9 mouse cellular contexts compared by ENCODE assay signal in the genomic region with DNA sequence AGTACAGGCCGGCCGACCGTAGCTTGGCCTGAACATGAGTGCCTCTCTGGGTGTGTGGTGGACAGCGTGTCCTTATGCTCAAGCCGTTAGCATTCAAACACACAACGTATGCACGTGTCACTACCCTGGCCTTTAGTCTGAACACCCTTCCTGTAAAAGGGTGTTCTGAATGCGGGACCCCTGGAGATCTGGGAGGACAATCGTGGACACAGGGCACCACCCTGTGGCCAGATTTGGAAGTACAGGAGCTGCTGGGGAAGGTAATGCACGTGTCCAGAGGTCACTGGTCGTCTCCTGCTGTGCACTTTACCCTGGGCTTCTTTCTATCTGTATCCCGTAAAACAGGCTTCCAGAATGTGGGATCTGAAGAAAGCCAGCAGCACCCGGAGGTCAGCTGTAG. TPM values are rescaled to one million over a fixed set of nuclear protein-coding genes. Genes with fewer than 3 reads are reported as not detected.
DNase-seq lines count a peak whose midpoint lies in the region; ATAC-seq and TF ChIP-seq lines count a peak whose summit lies in the region.
"Had no signal": no experiment of that assay in that cellular context is flagged by ENCODE, and none has a peak within 500 bp of the region (broad histone marks: within the 10 kb centered on the region; RNA-seq: fewer than 3 reads in every experiment).

No protein-coding gene starts in this region.

- H3K4me2 ChIP-seq in forebrain, embryonic 11.5 days (ENCODE audit: low read depth, low read length, severe bottlenecking), result no peak overlapping the region
- no peak overlapping the region for H3K4me2 ChIP-seq in hindbrain, embryonic 11.5 days (replicated peaks; ENCODE audit: low read depth, low read length)
- H3K4me2 ChIP-seq: heart, embryonic 13.5 days had no signal

- DNase-seq in c-Kit-negative CD71-positive TER-119-positive erythroid progenitor cells, embryonic 14.5 days (ENCODE audit: low read depth, low spot score), result peak; percentile 50
- DNase-seq in forebrain, embryonic 11.5 days (ENCODE audit: low spot score), result peak; percentile 86
- peak; percentile 90 for DNase-seq in hindbrain, embryonic 11.5 days (ENCODE audit: low spot score)
- peak; percentile 78 to 93 for DNase-seq in layer of hippocampus, postnatal 25 days (ENCODE audit: extremely low spot score in 1 of 2, low spot score in 1 of 2)
- peak; percentile 78 for DNase-seq in lung, postnatal 25 days (ENCODE audit: low spot score)
- DNase-seq in retina, postnatal 1 day, result peak; percentile 78
- DNase-seq in urinary bladder, adult 2 months (ENCODE audit: low spot score), result peak; percentile 67

- 27% methylated on average over 13 of the region's 13 CpGs for WGBS in forebrain, embryonic 11.5 days
- 24% methylated on average over 13 of the region's 13 CpGs for WGBS in hindbrain, embryonic 11.5 days

- no peaks in the 10 kb centered on the region for H3K27me3 ChIP-seq in ES-Bruce4 (ENCODE audit: control insufficient read depth, insufficient read depth, low read length, poor library complexity, severe bottlenecking)
- H3K27me3 ChIP-seq in forebrain, embryonic 11.5 days (ENCODE audit: control insufficient read depth, insufficient read depth, low read length), result no peaks in the 10 kb centered on the region
- no peaks in the 10 kb centered on the region for H3K27me3 ChIP-seq in hindbrain, embryonic 11.5 days (ENCODE audit: control insufficient read depth, insufficient read depth, low read length)

- no peak for TF ChIP-seq POLR2A in ES-Bruce4 (IDR thresholded peaks at IDR 0.05; ENCODE audit: insufficient read depth, low read length)

- peak; percentile 72 for ATAC-seq in forebrain, embryonic 11.5 days (replicated peaks; ENCODE audit: low FRiP score)
- ATAC-seq in hindbrain, embryonic 11.5 days (ENCODE audit: low FRiP score), result peak; percentile 63

- H3K9ac ChIP-seq in ES-Bruce4 (ENCODE audit: low read depth, poor library complexity, severe bottlenecking), result no peak overlapping the region
- peak overlapping the region; percentile 27; the same call in 1 of the 2 replicates for H3K9ac ChIP-seq in forebrain, embryonic 11.5 days (ENCODE audit: low read length)
- H3K9ac ChIP-seq in hindbrain, embryonic 11.5 days (ENCODE audit: low read depth, low read length), result no peak overlapping the region
- H3K9ac ChIP-seq: heart, embryonic 13.5 days had no signal

- no peak for TF ChIP-seq EP300 in ES-Bruce4 (IDR thresholded peaks at IDR 0.05; ENCODE audit: insufficient read depth, low read depth, low read length)

- TF ChIP-seq CTCF in ES-Bruce4 (IDR thresholded peaks at IDR 0.05; ENCODE audit: low read depth, low read length), result peak; percentile 82

- H3K4me1 ChIP-seq in ES-Bruce4 (ENCODE audit: control insufficient read depth, insufficient read depth, low read length), result no peaks in the 10 kb centered on the region
- H3K4me1 ChIP-seq in forebrain, embryonic 11.5 days (replicated peaks; ENCODE audit: control insufficient read depth, insufficient read depth, low read length), result no peaks in the 10 kb centered on the region
- H3K4me1 ChIP-seq in hindbrain, embryonic 11.5 days (replicated peaks; ENCODE audit: control insufficient read depth, insufficient read depth, low read length), result no peaks in the 10 kb centered on the region

- H3K9me3 ChIP-seq in ES-Bruce4 (replicated peaks; ENCODE audit: control insufficient read depth, insufficient read depth, low read length, poor library complexity, severe bottlenecking), result no peaks in the 10 kb centered on the region
- H3K9me3 ChIP-seq in forebrain, embryonic 11.5 days (ENCODE audit: control insufficient read depth, low read length), result no peaks in the 10 kb centered on the region
- H3K9me3 ChIP-seq in hindbrain, embryonic 11.5 days (ENCODE audit: control insufficient read depth, low read length), result no peaks in the 10 kb centered on the region
- H3K9me3 ChIP-seq: heart, embryonic 13.5 days had no signal

- peaks cover 3% of the 10 kb centered on the region for H3K36me3 ChIP-seq in ES-Bruce4 (ENCODE audit: control insufficient read depth, insufficient read depth, low read length, poor library complexity, severe bottlenecking)
- H3K36me3 ChIP-seq in forebrain, embryonic 11.5 days (ENCODE audit: control insufficient read depth, insufficient read depth, low read length), result peaks cover 6% of the 10 kb centered on the region; the same call in 1 of the 2 replicates
- H3K36me3 ChIP-seq in hindbrain, embryonic 11.5 days (ENCODE audit: control insufficient read depth, insufficient read depth, low read length), result no peaks in the 10 kb centered on the region

- no peak overlapping the region for H3K27ac ChIP-seq in ES-Bruce4 (ENCODE audit: insufficient read depth, low read length)
- no peak overlapping the region for H3K27ac ChIP-seq in forebrain, embryonic 11.5 days (ENCODE audit: low read depth, low read length)
- H3K27ac ChIP-seq in hindbrain, embryonic 11.5 days (ENCODE audit: low read depth, low read length), result no peak overlapping the region
- H3K27ac ChIP-seq: heart, embryonic 13.5 days had no signal

- no peak overlapping the region for H3K4me3 ChIP-seq in ES-Bruce4 (ENCODE audit: low read depth, low read length)
- no peak overlapping the region for H3K4me3 ChIP-seq in forebrain, embryonic 11.5 days (ENCODE audit: low read depth, low read length)
- H3K4me3 ChIP-seq in hindbrain, embryonic 11.5 days (ENCODE audit: low read depth, low read length), result no peak overlapping the region
- H3K4me3 ChIP-seq: heart, embryonic 13.5 days had no signal

RNA-seq across cellular contexts. Expression of gene Cox8b, which starts 3.0 kb away (rescaled TPM):
- not detected in 2 replicates for polyA plus RNA-seq in ES-Bruce4 (2011; ENCODE audit: insufficient read depth, insufficient read length, low read depth, missing spikeins)
- not detected in 2 replicates for polyA plus RNA-seq in forebrain, embryonic 11.5 days (2014; fragmentation: Nextera tagmentation; extraction: Ambion mirVana)
- polyA plus RNA-seq in hindbrain, embryonic 11.5 days (2014; fragmentation: Nextera tagmentation; extraction: Ambion mirVana), result 0.86 TPM in 1 of 2 replicates, not detected in the other
- 1 to 10 TPM; 1.3 to 2.8 TPM for total RNA-seq in layer of hippocampus, postnatal 25 days (2021)
- polyA plus RNA-seq in urinary bladder, adult 2 months (2012; rRNA removed), result 3.9 and 4.4 TPM in 2 replicates

RNA-seq across cellular contexts. Expression of gene Nlrp6, which starts 17.5 kb away (rescaled TPM):
- not detected in 2 replicates for polyA plus RNA-seq in ES-Bruce4 (2011; ENCODE audit: insufficient read depth, insufficient read length, low read depth, missing spikeins)
- polyA plus RNA-seq in forebrain, embryonic 11.5 days (2014; fragmentation: Nextera tagmentation; extraction: Ambion mirVana), result 0.11 and 0.37 TPM in 2 replicates
- 0.06 and 0.17 TPM in 2 replicates for polyA plus RNA-seq in hindbrain, embryonic 11.5 days (2014; fragmentation: Nextera tagmentation; extraction: Ambion mirVana)
- total RNA-seq in layer of hippocampus, postnatal 25 days (2021), result under 1 TPM; 0.21 to 0.37 TPM
- polyA plus RNA-seq in urinary bladder, adult 2 months (2012; rRNA removed), result not detected in 2 replicates

RNA-seq across cellular contexts. Expression of gene Sirt3, which starts 21.1 kb away (rescaled TPM):
- 17.4 and 17.9 TPM in 2 replicates for polyA plus RNA-seq in ES-Bruce4 (2011; ENCODE audit: insufficient read depth, insufficient read length, low read depth, missing spikeins)
- 24.3 and 25.2 TPM in 2 replicates for polyA plus RNA-seq in forebrain, embryonic 11.5 days (2014; fragmentation: Nextera tagmentation; extraction: Ambion mirVana)
- polyA plus RNA-seq in hindbrain, embryonic 11.5 days (2014; fragmentation: Nextera tagmentation; extraction: Ambion mirVana), result 21.6 and 23.3 TPM in 2 replicates
- total RNA-seq in layer of hippocampus, postnatal 25 days (2021), result 10 to 100 TPM; 67.0 to 77.5 TPM
- polyA plus RNA-seq in urinary bladder, adult 2 months (2012; rRNA removed), result 32.4 and 38.5 TPM in 2 replicates

RNA-seq across cellular contexts. Expression of gene Psmd13, which starts 21.4 kb away (rescaled TPM):
- 246 and 251 TPM in 2 replicates for polyA plus RNA-seq in ES-Bruce4 (2011; ENCODE audit: insufficient read depth, insufficient read length, low read depth, missing spikeins)
- polyA plus RNA-seq in forebrain, embryonic 11.5 days (2014; fragmentation: Nextera tagmentation; extraction: Ambion mirVana), result 242 and 244 TPM in 2 replicates
- 182 and 243 TPM in 2 replicates for polyA plus RNA-seq in hindbrain, embryonic 11.5 days (2014; fragmentation: Nextera tagmentation; extraction: Ambion mirVana)
- total RNA-seq in layer of hippocampus, postnatal 25 days (2021), result 100 to 1,000 TPM; 107 to 117 TPM
- polyA plus RNA-seq in urinary bladder, adult 2 months (2012; rRNA removed), result 77.9 and 79.2 TPM in 2 replicates

RNA-seq across cellular contexts. Expression of gene Pgghg, which starts 38.0 kb away (rescaled TPM):
- 9.4 and 9.7 TPM in 2 replicates for polyA plus RNA-seq in ES-Bruce4 (2011; ENCODE audit: insufficient read depth, insufficient read length, low read depth, missing spikeins)
- polyA plus RNA-seq in forebrain, embryonic 11.5 days (2014; fragmentation: Nextera tagmentation; extraction: Ambion mirVana), result 15.8 and 16.1 TPM in 2 replicates
- polyA plus RNA-seq in hindbrain, embryonic 11.5 days (2014; fragmentation: Nextera tagmentation; extraction: Ambion mirVana), result 9.7 and 10.6 TPM in 2 replicates
- 1 to 10 TPM; 4.0 to 7.1 TPM for total RNA-seq in layer of hippocampus, postnatal 25 days (2021)
- polyA plus RNA-seq in urinary bladder, adult 2 months (2012; rRNA removed), result 41.5 and 49.5 TPM in 2 replicates
